Mouse (Mus musculus) naive thymus-derived CD4-positive, alpha-beta T cell, adult 2 months (primary cell): ENCODE results near the gene Tspan7.
A peak's percentile ranks its signal among the peaks of the same experiment; 100 is the strongest.

Source experiments
- DNase-seq: peaks from one replicate; pipeline ENCODE4 v3.0.0-alpha.2; 2011; ENCODE audit warnings: low read depth

The Tspan7 gene

DNA sequence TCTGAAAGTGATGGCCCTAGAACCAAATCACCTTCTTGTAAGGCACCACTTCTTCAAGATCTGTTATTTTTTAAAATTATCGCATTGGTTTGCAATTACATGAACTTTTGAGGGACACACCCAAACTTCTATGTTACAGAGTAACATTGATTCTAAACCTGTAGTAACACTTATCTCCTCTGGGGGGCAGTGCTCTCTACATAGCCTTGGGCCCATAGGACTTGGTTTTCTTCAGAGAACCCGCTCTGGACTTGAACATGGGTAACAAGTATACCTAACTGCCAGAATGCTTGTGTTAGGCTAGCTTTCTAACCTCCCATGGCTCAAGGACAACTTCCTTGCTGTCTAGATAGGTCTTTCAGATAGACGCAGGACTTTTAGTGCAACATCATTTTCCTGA is 64.8 kb downstream of the Tspan7 start:
- no peak for DNase-seq

DNA sequence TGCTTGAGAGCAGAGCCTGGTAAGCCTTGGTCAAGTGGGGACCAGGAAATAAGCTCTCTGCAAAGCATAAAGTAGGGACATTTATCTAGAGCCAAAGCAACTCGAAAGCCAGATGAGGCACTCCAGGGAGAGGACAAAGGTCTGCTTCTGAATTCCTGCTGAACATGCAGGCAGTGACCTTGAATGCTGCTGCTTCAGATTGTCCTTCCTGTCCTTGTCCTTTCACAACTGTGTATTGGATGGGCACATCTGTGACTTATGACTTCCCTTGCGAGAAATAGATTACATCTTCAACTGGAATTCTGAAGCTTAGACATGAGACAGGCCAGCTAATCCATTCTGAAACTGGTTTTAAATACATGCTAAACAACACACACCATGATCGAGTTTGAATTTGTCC is 71.9 kb downstream of the Tspan7 start:
- DNase-seq, result no peak

DNA sequence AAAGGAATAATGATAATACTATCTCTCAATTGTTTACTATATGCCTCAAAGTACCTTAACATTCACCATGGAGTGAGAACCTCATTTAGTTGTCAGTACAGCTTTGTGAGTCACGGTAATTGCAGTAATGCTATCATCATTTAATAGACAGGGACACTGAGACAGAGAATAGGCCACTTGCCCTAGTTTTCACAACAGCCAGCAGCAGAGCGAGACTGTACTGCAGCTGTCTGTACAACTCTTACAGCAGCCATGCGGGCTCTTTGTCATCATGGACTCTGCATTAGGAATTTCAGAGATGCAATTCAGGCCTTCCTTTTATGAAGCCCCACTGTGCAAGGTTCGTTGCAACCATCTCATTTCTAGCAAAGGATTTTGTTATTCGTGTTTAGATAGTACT is 72.6 kb downstream of the Tspan7 start:
- DNase-seq, result no peak

DNA sequence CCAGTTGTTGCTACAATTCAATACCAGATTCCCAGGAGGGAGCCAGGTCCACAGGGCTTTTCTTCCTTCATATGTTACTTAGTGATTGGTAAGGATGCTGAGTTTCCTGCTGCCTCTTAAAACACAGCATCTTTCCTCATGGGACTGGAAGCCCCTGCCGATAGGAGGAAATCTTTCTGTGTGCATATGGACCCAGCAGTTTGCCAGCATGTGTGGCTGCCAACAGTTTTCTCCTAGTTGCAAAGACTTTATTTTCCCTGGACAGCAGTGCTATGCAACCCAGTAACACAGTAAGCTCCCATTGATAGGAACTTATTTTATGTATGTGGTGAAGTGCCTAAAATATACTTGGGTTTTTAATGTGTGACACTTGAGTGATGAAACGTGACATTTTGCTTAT is 73.7 kb downstream of the Tspan7 start:
- DNase-seq, result no peak

DNA sequence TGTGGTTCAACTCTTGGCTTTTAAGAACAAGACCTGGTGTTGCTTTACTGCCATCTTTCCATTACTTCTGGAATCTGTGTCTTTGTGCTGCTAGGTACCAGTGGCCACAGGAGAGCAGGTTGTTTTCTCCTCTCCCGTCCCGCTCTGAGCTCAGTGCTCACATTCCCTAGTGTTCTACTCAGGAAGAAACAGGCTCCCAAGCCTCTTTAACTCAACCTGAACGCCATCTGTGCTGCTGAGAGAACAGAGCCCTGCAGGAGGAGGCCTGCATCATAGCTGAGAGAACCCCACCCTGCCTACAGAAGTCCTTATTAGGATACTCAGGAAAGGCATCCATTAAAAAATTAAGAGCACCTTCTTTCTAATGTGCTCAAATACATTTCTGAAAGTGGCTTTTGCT is 80.9 kb downstream of the Tspan7 start:
- DNase-seq, result no peak

DNA sequence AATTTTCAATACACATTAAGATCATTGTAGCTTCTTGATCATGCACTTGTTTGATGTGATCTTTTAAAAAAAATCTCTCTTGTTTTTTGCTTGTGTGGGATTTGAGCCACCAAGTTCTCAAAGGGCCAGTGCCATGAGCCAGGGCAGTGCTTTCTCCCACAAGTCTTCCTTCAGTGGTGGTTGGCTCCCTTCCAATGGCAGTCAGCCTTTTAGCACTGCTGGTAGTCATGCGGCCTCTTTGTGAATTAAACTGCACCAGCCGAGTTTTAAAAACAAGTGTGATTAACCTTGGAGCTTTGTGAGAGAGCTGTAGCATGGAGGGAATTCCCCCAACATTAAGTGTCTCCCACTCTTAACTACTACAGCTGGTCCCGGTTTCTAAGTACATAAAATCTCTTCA is 89.6 kb downstream of the Tspan7 start:
- no peak for DNase-seq

DNA sequence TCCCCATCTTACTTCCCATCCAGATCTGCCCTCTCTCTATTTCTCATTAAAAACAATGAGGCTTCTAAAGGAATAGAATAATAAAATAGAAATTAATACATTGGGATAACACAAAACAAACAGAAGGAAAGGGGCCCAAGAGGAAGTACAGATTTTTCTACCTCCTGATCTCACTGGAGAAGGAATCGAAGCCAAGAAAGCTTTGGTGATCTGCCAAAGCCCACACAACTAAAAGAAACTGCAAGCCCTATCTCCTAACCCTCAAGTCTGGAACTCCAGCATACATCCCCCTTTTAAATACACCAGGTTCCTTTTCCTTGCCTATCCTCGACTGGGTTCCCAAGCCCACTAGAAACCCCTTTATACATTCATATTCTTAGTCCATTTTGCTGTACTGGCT is 90.4 kb downstream of the Tspan7 start:
- no peak for DNase-seq

DNA sequence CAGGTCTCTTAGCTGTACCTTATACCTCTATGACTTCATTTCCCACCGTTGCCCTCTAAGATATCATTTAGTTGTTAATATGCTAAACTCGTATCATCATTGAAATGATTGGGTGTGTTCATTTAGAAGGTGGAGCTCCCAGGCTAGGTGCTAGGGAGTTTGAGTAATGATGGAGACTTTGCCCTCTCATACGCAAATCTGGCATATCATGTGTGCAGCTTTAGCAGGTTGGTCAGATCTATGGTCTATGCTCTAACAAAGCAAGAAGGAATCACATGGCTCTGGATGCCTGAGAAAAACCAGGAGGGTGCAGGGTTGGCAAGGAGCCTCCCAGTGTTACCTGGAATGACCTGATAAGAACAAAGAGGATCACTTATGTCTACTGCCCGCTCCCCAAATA is 91.4 kb downstream of the Tspan7 start:
- DNase-seq, result no peak

DNA sequence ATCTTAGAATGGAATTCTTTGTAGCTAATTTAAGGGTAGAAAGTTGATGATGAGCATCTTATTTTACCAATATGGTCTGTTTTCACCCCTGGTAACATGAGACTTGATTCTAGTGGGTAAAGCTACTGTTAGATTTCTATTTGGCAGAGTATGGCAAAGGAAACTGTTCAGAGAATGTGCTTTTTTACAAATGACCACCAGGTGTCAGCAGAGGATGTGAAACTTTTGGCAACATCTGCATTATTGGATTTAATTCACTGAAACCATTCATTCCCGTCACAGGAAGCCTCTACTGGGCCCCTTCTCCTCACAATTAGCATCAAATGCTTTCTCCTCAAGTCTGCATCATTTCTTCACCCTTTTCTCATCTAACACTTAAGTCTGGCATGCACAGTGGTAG is 92.4 kb downstream of the Tspan7 start:
- DNase-seq, result peak; percentile 35

DNA sequence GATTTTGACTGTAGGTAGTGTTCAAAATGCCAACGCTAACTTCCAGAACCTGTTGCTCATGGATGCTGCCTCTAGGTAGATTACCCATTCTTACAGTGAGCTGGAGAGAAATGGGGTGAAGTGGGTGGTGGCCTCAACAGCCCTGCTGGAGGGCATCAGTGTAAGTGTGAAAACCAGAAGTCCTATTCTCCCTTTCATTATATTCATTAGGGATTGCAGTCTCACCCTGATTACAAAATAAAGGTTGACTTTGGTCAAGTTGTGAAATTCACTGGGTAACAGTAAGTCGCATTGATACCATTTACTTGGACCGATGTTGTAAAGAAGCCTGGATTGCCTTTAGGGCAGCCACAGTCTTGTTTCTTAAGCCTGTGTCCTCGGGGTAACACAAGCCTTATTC is 97.8 kb downstream of the Tspan7 start:
- DNase-seq, result no peak

DNA sequence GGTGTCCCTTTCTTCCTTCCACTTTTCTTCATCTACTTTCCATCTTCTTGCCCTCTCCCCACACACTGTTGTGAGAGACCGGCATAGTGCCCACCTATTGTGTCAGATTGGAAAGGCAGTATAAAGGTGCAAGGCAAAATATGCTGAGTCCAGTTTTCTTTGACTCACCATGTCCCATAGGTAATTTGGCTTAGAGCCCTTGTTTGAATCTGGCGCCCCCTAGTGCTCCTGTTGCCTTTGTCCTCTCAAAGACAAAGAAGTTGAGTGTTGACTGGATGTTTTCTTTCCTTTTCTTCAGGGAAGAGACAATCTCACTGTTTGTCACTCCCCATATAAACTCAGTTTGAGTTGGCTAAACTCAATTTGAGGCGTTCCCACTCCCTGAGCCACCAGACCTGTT is 107.3 kb downstream of the Tspan7 start:
- DNase-seq, result no peak

DNA sequence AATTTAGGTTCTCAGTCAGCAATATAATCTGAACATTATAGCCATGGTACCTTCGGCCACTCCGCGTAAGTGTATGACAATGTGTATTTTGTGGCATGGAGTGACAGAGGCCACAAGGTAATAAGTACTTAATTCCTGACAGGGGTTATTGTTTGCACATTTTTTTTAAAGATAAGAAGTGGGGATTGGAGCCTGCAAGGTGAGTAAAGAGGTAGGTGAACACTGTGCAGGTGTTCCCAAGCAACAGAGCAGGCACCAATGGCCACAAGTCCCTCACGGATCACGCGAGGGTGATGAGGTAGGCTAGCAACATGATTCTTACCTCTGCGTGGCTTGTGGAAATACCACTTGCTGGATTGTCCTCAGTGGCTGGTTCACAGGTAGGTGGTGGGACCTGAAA is 108.6 kb downstream of the Tspan7 start:
- no peak for DNase-seq

DNA sequence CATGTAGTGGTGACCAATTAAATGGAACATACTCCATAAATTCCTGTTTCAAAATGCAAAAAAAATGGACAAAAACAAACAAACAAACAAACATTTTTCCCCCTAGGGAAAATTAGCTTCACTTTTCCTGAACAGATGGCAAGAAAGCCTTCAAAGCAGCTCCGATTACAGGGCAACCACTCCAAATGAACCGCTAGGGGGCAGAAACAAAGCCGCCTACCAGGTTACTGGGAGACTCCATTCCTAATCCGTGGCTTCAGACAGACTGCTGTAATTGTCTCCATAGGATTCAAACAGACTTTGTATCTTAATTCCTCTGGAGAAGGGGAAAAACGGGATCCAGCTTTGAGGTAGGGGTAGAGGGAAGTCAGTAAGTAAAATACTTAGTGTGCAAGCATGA is 132.2 kb downstream of the Tspan7 start:
- peak; percentile 1 for DNase-seq

DNA sequence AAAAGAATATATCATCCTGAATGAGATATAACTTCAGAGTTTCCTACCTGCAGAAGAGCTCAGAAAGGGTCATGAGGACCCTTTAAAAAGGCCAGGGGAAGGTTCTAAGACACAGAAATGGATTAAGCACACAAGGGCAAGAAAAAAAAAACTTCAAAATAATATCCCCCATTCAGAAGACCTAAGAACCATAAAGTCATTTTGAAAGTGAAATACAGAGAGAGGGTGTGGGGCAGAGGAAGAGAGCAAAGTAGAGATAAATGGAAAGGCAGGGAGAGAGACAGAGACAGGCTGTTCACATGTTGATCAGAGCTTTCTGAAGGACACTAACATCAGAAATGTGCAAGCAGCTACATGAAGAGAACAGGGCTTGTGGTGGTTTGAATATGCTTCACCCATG is 156.1 kb downstream of the Tspan7 start:
- no peak for DNase-seq
